Mouse (Mus musculus) liver, embryonic 14.5 days (tissue): Measurements from ENCODE around the gene Tnrc18. TPM values are rescaled to one million over a fixed set of nuclear protein-coding genes. Genes with fewer than 3 reads are reported as not detected.

ENCODE experiments used
- ATAC-seq: fragments of 200-750 bp; cut with Nextera tagmentation; 2 replicates; pipeline ENCODE4 v1.8.0; 2017; ENCODE audit warnings: moderate number of reproducible peaks, mild to moderate bottlenecking, moderate library complexity; ENCODE audit not compliant: insufficient read depth
- DNase-seq, 3 experiments: peaks; one replicate each; pipeline ENCODE4 v3.0.0-alpha.2; 2012 to 2013; ENCODE audit warnings: low read depth in 3 of 3, low spot score in 3 of 3
- H3K27ac ChIP-seq: fragments of 300-500 bp; sonication (generic); 2 replicates; pipeline ENCODE4 v1.5.1; 2014; ENCODE audit warnings: moderate library complexity, mild to moderate bottlenecking, control low read depth, inconsistent platforms
- H3K27me3 ChIP-seq: fragments of 300-500 bp; sonication (generic); 2 replicates; pipeline ENCODE4 v1.6.1; 2014; ENCODE audit warnings: mild to moderate bottlenecking, low read length, moderate library complexity; ENCODE audit not compliant: control insufficient read depth, insufficient read depth
- H3K36me3 ChIP-seq: fragments of 300-500 bp; sonication (generic); replicated peaks from 2 replicates; pipeline ENCODE4 v1.6.1; 2014; ENCODE audit warnings: low read depth; ENCODE audit not compliant: control insufficient read depth, insufficient read depth
- H3K4me1 ChIP-seq, 2 experiments: fragments of 200-500 bp in 1 of 2; fragments of 300-500 bp in 1 of 2; sonication (generic) in 1 of 2; replicated peaks; 2 replicates each; pipeline ENCODE4 v1.6.1; 2012 to 2014; ENCODE audit warnings: antibody characterized with exemption in 1 of 2, inconsistent platforms in 1 of 2, low read length in 1 of 2; ENCODE audit not compliant: control insufficient read depth in 2 of 2, insufficient read depth in 2 of 2
- H3K4me2 ChIP-seq: fragments of 300-500 bp; sonication (generic); 2 replicates; pipeline ENCODE4 v1.6.1; 2014; ENCODE audit warnings: low read depth, mild to moderate bottlenecking, control low read depth, moderate library complexity
- H3K4me3 ChIP-seq, 2 experiments: fragments of 200-500 bp in 1 of 2; fragments of 300-500 bp in 1 of 2; sonication (generic) in 1 of 2; 2 replicates each; pipeline ENCODE4 v1.5.1; 2012 to 2014; ENCODE audit warnings: low read depth in 2 of 2, low read length in 2 of 2, mild to moderate bottlenecking in 2 of 2, control low read depth in 1 of 2, inconsistent platforms in 1 of 2, moderate library complexity in 1 of 2; ENCODE audit not compliant: insufficient read depth in 1 of 2
- H3K9ac ChIP-seq: fragments of 300-500 bp; sonication (generic); replicated peaks from 2 replicates; pipeline ENCODE4 v1.6.1; 2014; ENCODE audit warnings: mild to moderate bottlenecking, control low read depth, moderate library complexity
- H3K9me3 ChIP-seq: fragments of 300-500 bp; sonication (generic); 2 replicates; pipeline ENCODE4 v1.6.1; 2016; ENCODE audit warnings: low read length, mixed read lengths; ENCODE audit not compliant: control insufficient read depth
- CTCF ChIP-seq: IDR thresholded peaks from 2 replicates; pipeline ENCODE4 v1.5.1; 2016; ENCODE audit warnings: antibody characterized with exemption, low read depth, control low read depth
- EP300 ChIP-seq: IDR thresholded peaks from 2 replicates; pipeline ENCODE4 v1.6.1; 2016; ENCODE audit warnings: antibody characterized with exemption, low read depth
- WGBS: fragments of 180-500 bp; shearing (Covaris S2); extraction: QIAGEN DNeasy Blood & Tissue Kit; methylation state at CpG from one replicate; pipeline ENCODE4 v1.1.7; 2014; ENCODE audit not compliant: insufficient replicate concordance; 5-methylcytosine and 5-hydroxymethylcytosine counted together
- polyA plus RNA-seq, 2 experiments: library from polyadenylated mRNA; depleted of rRNA in 1 of 2; stranded (reverse) in 1 of 2; unstranded in 1 of 2; fragments of >200 nt; fragmentation: Nextera tagmentation in 1 of 2; extraction: Ambion mirVana in 1 of 2; gene quantifications; 2 replicates each; pipeline versions ENCODE4 v1.2.1 to v1.2.3; 2012 to 2014

Gene Tnrc18
- polyA plus RNA-seq, 2 experiments: 2.3 to 2.9 TPM

DNA sequence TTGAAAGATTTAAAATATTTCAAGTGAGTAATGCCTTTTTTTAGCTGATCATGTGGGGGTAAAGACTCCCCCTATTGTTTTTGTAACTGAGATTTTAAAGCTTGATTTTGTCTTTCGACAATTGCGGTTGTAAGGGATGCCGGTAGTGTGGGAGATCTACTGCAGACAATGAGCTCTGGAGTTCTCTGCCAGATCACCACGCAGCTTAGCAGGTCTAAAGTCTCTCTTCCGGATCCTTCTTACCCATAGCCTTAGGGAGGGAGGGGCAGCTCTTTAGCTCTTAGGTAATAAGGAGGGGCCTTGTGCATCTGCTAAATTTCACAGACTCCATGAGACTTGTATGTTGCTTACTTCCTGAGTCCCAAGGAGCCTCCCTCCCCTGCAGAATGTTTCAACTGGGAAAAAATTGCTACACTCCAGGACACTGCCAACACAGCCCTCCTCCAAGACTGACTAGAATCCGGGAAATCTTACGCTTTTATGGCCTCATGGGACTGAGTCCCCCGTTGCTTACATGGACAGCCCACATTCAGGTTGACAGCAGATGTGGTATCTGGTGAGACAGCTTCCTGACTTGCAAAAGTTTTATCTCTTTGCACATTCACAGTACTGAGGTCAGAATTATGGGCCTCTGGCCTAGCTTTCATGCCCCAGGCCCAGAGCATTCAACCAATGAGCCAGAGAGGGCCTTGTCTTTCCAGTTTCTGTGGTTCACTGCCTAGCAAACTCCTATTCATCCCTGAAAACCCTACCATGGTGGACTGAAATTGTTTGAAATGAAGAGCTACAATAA is 16.4 kb upstream of the Tnrc18 start:
- no peaks in the 10 kb centered on the region for H3K4me1 ChIP-seq
- peaks cover 3% of the 10 kb centered on the region; the same call in 1 of the 2 replicates for H3K9me3 ChIP-seq
- TF ChIP-seq EP300 (no peak), CTCF (no peak)
- no peaks in the 10 kb centered on the region for H3K27me3 ChIP-seq
- no peak overlapping the region for H3K9ac ChIP-seq
- no peak overlapping the region for H3K27ac ChIP-seq
- WGBS: 52% methylated on average over 8 of the region's 8 CpGs
- H3K4me3 ChIP-seq: no peak overlapping the region
- DNase-seq (no peak), ATAC-seq (no peak)
- H3K36me3 ChIP-seq: no peaks in the 10 kb centered on the region
- no peak overlapping the region for H3K4me2 ChIP-seq

DNA sequence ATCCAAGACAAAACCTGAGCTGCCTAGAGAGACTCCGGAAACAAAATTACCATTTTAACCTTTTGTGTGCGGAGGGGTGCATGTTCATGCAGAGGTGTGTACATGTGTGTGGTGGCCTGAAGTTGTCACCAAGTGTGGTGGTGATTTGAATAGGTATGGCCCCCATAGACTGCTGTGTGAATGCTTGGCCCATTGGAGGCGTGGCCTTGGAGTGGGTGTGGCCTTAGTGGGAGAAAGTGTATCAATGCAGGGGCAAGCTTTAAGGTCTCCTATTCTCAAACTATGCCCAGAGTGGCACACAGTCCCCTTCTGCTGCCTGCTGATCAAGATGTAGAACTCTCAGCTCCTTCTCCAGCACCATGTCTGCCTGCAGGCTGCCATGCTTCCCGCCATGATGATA is 8.7 kb upstream of the Tnrc18 start:
- peaks cover 39% of the 10 kb centered on the region for H3K27me3 ChIP-seq
- no peak overlapping the region for H3K4me2 ChIP-seq
- H3K27ac ChIP-seq: no peak overlapping the region
- no peak overlapping the region for H3K4me3 ChIP-seq
- H3K36me3 ChIP-seq: no peaks in the 10 kb centered on the region
- no peak overlapping the region for H3K9ac ChIP-seq
- peaks cover 0 to 4% of the 10 kb centered on the region in 2 experiments; a peak in 1 of 4 replicates for H3K4me1 ChIP-seq
- TF ChIP-seq EP300 (no peak), CTCF (no peak)
- WGBS: 64% methylated on average over 4 of the region's 4 CpGs
- no peaks in the 10 kb centered on the region for H3K9me3 ChIP-seq
- no peak for ATAC-seq
- DNase-seq: no peak

GRCm38 (mm10) chr5:142825665-142826064 is 8.2 kb upstream of the Tnrc18 start:
- Histone ChIP-seq H3K4me3 (no peak overlapping the region), H3K4me1 (peaks cover 0 to 4% of the 10 kb centered on the region in 2 experiments; a peak in 1 of 4 replicates), H3K27me3 (peaks cover 43% of the 10 kb centered on the region), H3K36me3 (no peaks in the 10 kb centered on the region), H3K27ac (no peak overlapping the region), H3K9ac (no peak overlapping the region), H3K4me2 (no peak overlapping the region), H3K9me3 (no peaks in the 10 kb centered on the region)
- TF ChIP-seq CTCF (no peak), EP300 (no peak)
- 70% methylated on average over 5 of the region's 5 CpGs for WGBS
- DNase-seq (no peak), ATAC-seq (no peak)

GRCm38 (mm10) chr5:142824091-142824490 is 6.6 kb upstream of the Tnrc18 start:
- H3K4me2 ChIP-seq: no peak overlapping the region

More at GRCm38 (mm10) chr5:142824091-142824490, 6.6 kb upstream of the Tnrc18 start:
- no peaks in the 10 kb centered on the region for H3K36me3 ChIP-seq
- ATAC-seq (no peak), DNase-seq (no peak)
- H3K27ac ChIP-seq: no peak overlapping the region
- no peak overlapping the region for H3K9ac ChIP-seq
- WGBS: 36% methylated on average over 6 of the region's 6 CpGs
- H3K4me1 ChIP-seq: peaks cover 0 to 4% of the 10 kb centered on the region in 2 experiments; a peak in 1 of 4 replicates
- H3K4me3 ChIP-seq: no peak overlapping the region
- peaks cover 59% of the 10 kb centered on the region for H3K27me3 ChIP-seq
- TF ChIP-seq CTCF (no peak), EP300 (no peak)
- H3K9me3 ChIP-seq: no peaks in the 10 kb centered on the region
